Mouse (Mus musculus): ENCODE data around the gene Dek.

Dek gene

GRCm38 (mm10) chr13:47106580-47106888 is 533 bp upstream of the Dek start:
- DNase-seq, result no peak

DNA sequence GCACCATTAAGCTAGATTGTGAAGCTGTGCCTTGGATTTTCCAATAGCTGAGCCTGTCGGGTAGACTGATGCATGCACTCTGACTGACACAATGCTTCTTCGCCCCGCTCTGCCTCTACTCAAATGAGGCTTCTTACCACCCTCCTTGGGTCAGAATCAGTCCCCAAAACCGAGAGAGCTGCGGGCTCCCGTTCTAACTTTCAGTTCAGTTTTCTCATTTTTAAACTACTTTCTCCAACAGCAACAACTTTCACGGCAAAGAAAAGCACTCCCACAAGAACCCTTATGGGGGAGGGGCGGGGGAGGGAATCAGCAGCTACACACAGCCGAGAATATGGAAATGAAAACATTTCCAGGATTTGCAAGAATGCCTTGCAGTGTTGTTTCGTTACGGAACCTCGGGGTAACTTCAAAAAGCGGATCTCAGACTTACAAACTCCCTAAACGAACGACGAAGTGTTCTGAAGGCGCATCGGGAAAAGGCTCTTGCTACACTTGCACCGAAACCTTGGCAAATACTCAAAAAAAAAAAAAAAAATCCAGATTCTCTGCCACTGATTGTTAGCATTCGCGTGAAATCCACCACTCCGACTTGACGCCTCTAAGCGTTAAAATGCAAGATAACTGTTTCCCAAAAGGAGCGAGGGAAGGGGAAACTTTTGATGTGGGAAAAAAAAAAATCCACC is 1.0 kb downstream of the Dek start:
- DNase-seq, result peak; percentile 35

- DNase-seq, result no peak
Observed at GRCm38 (mm10) chr13:47104146-47104545, 1.9 kb downstream of the Dek start.

DNA sequence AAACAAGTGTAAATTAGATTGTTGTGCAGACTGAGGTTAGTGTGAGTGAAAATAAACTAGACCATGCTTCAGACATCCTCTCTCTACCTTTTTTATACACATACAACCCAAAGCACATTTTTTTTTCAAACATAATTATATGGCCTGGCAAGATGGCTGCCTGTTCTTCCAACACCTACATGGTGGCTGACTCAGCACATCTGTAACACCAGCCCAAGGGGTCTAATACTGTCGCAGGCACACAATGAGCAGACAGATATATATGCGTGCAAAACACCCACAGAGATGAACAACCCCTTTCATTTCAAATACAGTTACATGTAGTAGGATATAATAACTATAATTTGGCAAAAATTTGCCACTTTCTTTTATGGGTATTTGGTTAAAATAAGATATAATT is 5.4 kb downstream of the Dek start:
- DNase-seq, result no peak

DNA sequence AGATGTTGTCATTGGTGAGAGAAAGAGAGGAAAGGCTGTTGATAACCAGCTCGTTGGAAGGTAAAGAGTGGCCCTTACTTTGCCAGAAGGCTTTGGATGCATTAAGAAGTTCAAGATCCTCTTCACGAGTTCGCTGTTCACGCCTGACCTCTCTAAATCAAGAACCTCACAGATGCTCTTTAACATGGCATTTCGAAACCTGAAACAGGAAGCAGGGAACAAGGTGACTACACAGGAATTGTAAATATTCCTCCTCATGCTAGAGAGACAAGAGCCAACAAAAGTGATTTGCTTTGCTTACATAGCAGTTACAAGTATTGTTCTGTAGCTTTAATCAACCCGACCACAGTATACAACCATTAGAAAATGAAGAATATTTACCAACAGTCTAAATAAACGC is 6.7 kb downstream of the Dek start:
- no peak for DNase-seq

- DNase-seq, result no peak
Observed at GRCm38 (mm10) chr13:47096591-47096990, 9.4 kb downstream of the Dek start.

- DNase-seq, result no peak
Observed at GRCm38 (mm10) chr13:47093791-47094190, 12.2 kb downstream of the Dek start.

DNA sequence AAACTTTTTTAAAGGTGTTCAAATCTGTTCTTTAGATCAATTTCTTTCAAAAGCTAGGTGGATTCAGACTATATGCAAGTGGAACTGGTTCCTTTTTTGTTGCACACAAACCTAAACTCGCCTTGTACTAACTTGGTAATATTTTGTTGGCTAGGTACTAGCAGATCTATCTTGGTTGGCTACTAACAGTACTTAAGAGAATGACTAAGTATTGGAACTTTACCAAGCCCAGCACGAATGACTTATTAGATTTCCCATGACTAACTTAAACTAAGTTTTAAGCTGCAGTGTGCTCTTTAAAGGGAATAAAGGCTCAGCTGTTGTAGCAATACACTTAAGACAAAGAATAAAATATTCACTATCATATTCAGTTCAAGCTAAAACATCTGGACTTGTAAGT is 16.7 kb downstream of the Dek start:
- no peak for DNase-seq

DNA sequence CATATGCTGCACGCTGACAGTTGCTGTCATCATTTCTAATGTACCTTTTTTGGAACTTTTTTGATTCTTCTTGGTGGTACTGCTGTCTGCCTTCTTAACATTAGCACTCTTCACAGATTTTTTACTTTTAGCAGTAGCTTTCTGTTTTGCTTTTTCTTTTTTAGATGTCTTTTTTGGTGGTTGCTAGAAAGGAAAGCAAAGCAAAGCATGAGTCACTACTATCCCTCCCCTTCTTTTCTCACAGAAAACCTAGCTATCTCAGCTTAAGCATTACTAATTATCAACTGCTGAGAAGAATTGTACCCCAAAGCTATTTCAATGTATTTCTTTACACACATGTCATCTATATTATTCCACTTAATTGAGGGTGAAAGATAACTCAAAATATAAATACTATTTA is 17.6 kb downstream of the Dek start:
- no peak for DNase-seq

DNA sequence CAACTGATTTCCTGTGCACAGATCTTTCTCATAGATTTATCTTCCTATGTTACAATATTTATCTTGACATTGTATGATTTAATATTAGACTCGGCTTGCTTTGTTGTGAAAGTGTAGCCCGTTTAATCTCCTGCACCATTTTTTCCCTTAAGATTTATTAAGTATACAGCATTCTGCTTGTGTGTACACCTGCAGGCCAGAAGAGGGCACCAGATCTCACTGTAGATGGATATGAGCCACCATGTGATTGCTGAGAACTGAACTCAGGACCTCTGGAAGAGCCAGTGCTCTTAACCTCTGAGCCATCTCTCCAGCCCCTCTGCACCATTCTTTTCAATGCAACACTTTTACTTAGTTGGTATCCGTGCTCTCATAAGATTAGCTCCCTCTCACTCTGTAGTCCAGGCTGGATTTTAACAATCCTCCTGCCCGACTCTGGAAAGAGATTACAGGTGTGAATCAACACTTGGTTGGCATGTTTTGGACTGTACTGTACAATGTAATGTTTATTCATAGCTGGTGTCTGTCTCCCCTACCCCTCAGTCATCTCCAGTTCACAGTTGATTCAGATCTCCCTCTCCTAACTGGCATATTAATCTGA is 25.0 kb downstream of the Dek start:
- DNase-seq, result peak; percentile 19

- DNase-seq, result no peak
Observed at GRCm38 (mm10) chr13:47078799-47079198, 27.2 kb downstream of the Dek start.

GRCm38 (mm10) chr13:47077367-47077766 is 28.6 kb downstream of the Dek start:
- DNase-seq, result no peak

DNA sequence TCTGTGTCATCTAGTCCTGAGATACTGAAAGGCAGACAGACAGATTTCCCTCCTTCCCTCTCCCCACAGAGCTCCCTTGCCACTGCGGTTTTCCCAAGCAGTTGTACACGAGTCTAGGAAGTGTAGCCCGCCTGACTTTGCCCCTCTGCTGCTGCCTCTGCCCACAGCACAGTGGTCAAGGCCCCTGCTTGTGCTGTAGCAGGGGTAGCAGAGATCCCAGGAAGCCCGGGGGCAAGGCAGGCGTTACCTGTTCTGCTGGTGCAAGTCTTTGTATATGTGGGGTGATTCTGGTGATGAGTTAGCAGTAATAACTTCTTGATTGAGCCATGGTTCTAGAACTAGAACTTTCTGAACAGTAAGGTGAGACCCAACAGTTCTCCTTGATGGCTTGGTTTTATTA is 29.8 kb downstream of the Dek start:
- DNase-seq, result no peak

GRCm38 (mm10) chr13:47072484-47072883 is 33.5 kb downstream of the Dek start:
- DNase-seq, result no peak

DNA sequence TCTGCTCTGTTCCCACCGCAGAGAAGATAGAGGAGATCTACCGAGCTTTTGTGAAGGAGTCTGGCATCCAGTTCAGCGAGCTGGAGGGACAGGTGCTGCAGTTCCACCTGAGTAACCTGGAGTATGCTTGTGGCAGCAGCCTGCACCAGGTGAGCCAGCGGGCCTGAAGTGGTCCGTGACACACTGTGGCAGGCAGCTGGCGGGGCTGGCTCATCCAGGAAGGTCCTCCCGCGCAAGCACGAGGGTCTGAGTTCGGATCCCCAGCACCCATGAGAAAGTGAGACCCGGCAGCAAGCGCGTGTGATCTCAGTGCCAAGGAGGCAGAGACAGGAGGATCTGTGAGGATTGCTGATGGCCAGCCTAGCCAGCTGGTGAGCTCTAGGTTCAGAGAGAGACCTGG is 34.1 kb downstream of the Dek start:
- DNase-seq, result no peak

DNA sequence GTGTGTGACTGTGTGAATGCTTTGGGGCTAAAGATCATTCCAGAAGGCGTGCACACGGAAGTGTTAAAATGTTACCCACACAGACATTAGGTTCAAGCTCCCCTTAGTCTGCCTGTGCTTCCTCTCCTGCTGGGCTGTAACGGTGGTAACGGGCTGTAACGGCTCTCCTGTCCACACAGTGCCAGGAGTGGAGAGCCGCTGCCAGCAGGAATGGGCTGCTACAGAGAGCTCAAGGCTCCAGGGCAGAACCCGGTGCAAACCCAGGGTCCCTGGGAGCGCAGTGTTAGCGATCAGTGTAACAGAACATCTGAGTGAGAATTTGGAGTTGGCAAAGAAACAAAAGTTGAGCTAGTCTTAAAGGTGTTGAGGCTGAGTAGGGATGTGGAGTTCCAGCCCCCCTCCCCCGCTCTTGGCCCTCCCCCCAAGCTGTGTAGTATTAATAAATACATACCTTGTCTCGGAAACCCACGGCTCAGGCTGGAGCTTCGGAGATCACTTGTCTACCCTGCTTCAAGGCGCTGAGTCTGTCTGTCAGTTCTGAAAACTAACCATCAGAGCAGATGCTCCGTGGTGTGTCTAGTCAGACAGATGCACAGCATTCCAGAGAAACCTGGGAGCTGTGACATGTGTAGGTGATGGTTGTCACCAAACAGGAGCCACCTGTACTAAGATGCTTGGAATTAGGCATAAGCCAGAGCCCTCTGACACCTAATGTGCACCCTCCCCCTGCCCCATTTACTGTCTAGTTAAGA is 35.5 kb downstream of the Dek start:
- no peak for DNase-seq

GRCm38 (mm10) chr13:47067001-47067400 is 39.0 kb downstream of the Dek start:
- no peak for DNase-seq

- no peak for DNase-seq
Observed at GRCm38 (mm10) chr13:47066516-47066915, 39.5 kb downstream of the Dek start.

DNA sequence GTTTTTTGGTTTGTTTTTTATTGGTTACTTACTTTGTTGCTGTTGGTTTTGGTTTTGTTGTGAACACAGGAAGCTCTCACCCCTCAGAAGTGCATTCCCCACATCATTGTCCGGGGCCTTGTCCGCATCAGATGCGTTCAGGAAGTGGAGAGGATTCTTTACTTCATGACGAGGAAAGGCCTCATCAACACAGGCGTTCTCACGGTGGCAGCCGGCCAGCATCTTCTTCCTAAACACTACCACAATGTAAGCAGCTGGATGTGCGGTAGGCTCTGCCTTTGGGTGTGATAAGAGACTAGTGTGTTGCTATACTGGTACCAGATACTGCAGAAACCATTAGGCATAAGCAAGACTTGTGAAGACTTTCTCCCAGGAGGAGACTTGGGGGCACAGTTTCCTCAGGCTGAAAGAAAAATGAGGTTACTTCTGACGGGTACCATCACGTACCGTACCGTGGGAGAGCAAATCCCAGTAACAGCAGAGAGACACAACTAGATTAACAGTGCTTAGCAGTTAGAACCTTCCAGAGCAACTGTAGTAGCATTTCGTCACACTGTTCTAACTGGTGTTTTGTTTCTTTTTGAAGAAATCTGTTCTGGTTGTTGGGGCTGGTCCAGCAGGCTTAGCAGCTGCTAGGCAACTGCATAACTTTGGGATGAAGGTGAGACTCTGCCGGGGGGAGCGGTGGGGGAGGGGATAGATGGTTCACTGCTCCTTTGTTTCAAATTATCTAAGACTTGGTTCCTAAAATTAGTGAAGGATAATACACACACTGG is 41.8 kb downstream of the Dek start:
- no peak for DNase-seq

DNA sequence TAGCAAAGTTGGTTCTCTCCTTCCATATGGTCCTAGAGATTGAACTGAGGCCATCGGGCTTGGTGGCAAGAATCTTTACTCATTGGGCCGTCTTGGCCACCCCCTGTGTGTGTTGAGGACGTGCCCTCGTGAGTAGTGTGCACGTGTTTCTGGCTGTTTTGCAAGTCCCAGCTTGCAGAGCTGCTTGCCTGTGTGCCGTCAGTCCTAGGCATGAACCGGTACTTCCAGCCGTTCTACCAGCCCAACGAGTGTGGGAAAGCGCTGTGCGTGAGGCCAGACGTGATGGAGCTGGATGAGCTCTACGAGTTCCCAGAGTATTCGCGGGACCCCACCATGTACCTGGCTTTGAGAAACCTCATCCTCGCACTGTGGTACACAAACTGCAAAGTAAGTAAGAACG is 43.2 kb downstream of the Dek start:
- DNase-seq, result no peak

GRCm38 (mm10) chr13:47056781-47057180 is 49.2 kb downstream of the Dek start:
- peak; percentile 56 for DNase-seq

GRCm38 (mm10) chr13:47056126-47056525 is 49.9 kb downstream of the Dek start:
- DNase-seq, result peak; percentile 78

GRCm38 (mm10) chr13:47053971-47054370 is 52.0 kb downstream of the Dek start:
- DNase-seq, result no peak

DNA sequence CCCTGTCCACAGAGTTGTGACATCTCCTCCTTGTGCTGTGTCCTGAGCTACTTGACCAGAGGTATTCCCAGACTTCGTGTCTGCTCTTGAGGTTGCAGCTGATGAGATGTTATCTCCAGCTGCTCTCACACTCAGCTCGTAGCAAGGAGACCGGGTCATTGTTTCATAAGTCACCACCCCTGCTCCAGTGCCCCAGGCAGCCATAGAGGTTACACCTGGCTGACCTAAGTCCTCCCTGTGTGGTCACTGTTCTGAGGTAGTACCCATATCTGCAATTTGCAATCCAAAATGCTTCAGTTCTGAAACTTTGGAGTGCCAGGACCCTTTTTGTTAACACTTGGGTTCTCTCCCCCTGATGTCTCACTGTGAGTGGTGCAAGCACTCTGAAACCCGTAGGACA is 56.0 kb downstream of the Dek start:
- no peak for DNase-seq
